Mouse (Mus musculus) heart, postnatal 14 days (tissue): ENCODE measurements around the gene Dpm1. TPM values are rescaled to one million over a fixed set of nuclear protein-coding genes. Genes with fewer than 3 reads are reported as not detected.

Experiments
- DNase-seq, 2 experiments: peaks; one replicate each; pipeline ENCODE4 v3.0.0; 2021 to 2022
- intact Hi-C: fragments of 180-260 bp; cut with DNase I; formaldehyde crosslinking; loops from one replicate; pipeline ENCODE4 v1.15.1; 2025
- total RNA-seq, 2 experiments: library from RNA; stranded (reverse); gene quantifications; 2 replicates each; pipeline ENCODE4 v1.2.3; 2021

Dpm1 gene
- total RNA-seq, 2 experiments from 2014 or later = 66.1 to 73.9 TPM

GRCm38 (mm10) chr2:168230773-168231470, 531 bp upstream of the Dpm1 start:
- intact Hi-C loops = no loop called here
- DNase-seq = peak; percentile 26 to 27

GRCm38 (mm10) chr2:168229116-168230025, 1.0 kb downstream of the Dpm1 start:
- DNase-seq = peak; percentile 42 to 48
- intact Hi-C loops = loop anchor here (2.0 kb wide), 1 partner anchor 21 kb away; no protein-coding TSS in a partner anchor

GRCm38 (mm10) chr2:168223326-168223725, 7.1 kb downstream of the Dpm1 start:
- no peak for DNase-seq
- intact Hi-C loops = no loop called here

DNA sequence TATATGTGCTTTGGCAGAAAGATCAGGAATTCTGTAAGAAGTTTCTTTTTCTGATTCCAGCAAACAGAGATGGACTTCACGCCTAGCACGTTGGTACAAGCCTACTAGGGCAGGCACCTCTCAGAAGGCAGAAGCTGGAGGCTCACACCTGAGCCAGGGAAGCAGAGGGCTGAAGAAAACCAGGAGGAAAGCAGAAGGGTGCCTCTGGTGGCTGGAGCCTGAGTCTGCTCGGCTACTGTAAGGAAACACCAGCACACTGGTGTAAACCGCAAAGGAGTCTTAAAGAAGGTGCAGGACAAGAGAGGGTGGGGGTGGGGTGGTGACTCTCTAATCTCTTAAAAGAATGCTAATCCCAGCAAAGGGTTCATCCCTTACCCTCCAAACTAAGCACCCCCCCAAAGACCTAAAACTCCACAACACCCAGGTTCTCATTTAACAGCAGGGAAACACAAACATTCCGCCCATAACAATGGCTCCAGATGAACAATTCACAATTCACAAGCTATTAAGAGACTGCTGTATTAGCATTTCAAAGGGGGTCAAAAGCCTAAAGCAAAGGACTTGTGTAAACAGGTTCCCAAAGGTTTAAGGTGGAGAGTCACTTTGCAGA, 16.5 kb downstream of the Dpm1 start:
- DNase-seq = no peak
- intact Hi-C loops = no loop called here

DNA sequence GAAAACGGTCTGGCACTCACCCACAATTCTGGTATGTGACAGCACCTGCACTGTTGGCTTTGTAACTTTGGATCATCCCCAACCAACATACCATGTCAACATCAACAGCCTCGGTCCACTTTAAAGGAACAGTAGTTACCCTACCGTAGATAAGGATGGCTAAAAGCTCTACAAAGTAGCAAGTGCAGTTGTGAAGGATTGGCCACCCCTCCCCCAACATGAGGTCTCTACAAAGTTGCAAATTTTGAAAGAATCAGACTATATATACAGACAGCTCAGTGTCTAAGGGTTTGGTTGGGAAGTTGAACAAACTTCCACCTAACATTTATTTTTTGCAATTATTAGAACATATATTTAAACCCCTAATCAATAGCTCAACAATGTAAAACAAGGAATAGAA, 22.5 kb downstream of the Dpm1 start:
- intact Hi-C loops = loop anchor here (2.0 to 5.0 kb wide), 3 partner anchors 21 to 96 kb away; no protein-coding TSS in a partner anchor
- no peak for DNase-seq

GRCm38 (mm10) chr2:168206725-168207644, 23.4 kb downstream of the Dpm1 start, which contains the start of gene Adnp:
TSS of gene Adnp (minus strand) at chr2:168207112.
- intact Hi-C loops = loop anchor here (2.0 to 5.0 kb wide), 2 partner anchors 78 to 95 kb away; no protein-coding TSS in a partner anchor
- peak; percentile 95 to 97 for DNase-seq

GRCm38 (mm10) chr2:168205681-168206631, 24.4 kb downstream of the Dpm1 start:
- peak; percentile 7 to 36 for DNase-seq
- intact Hi-C loops = loop anchor here (2.0 to 5.0 kb wide), 2 partner anchors 77 to 94 kb away; no protein-coding TSS in a partner anchor

DNA sequence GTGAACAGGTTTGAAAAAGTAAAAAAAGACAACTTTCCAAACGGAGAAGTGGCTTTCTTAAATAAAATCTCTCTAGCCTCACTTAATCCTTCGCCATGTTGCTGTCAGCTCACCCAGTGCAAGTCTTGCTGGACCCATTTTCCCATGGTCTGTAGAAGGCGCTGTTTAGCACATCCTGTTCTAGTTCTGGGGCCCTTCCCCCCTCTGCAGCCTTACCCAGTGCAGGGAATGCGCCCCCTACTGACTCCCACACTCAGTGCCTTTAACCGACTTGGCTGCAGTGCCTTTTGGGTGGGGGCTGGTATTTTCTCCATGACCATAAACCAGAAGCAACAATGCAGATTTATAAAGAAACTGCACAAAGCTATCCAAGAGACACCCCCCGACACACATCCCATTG, 25.1 kb downstream of the Dpm1 start:
- peak; percentile 80 to 91 for DNase-seq
- intact Hi-C loops = loop anchor here (5.0 kb wide), 1 partner anchor 93 kb away; no protein-coding TSS in a partner anchor

DNA sequence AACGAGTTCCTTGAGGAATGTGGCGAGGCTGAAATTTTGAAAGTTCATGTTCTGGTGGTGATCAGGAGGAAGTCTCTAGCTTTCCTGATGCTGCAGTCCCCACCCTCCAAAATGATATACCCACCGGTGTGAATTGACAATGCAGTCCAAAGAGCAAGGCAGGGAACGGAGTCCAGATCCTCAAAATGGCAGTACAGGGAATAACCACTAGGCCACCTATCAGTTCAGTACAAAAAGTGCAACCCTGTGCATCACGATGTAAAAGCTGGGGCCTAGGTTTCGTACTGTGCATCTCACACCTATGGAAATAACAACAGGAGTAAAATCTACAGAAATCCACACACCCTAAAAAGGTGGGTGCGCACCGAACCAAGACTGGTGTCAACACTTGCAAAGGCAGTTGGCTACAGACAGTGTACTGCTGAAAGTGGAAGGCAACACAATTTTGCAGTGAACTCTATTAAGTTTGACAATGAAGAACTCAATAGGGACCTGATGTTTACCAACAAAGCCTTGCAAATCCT, 25.9 kb downstream of the Dpm1 start:
- intact Hi-C loops = no loop called here
- DNase-seq = no peak

DNA sequence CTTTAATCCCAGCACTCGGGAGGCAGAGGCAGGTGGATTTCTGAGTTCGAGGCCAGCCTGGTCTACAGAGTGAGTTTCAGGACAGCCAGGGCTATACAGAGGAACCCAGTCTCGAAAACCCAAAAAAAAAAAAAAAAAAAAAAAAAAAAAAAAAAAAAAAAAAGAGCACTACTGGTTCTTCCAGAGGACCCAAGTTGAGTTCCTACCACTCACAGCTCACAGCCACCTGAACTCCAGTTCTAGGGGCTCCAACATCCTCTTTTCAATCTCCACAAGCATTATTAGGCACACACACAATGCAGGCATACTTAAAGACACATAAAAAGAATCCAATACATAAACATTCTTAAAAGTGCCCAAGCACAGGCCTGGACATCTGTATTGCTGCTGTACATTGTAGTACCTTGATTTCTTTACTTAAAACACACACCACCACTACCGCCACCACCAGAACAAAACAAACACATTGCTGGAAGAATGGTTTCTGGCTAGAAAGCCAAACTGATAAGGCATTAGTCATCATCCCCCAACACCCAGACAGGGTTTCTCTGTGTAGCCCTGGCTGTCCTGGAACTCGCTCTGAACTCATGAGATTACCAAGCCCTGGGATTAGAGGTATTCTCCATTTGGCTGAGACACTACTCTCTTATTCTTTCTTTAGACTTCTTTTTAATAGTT, 30.2 kb downstream of the Dpm1 start:
- intact Hi-C loops = no loop called here
- DNase-seq = no peak

DNA sequence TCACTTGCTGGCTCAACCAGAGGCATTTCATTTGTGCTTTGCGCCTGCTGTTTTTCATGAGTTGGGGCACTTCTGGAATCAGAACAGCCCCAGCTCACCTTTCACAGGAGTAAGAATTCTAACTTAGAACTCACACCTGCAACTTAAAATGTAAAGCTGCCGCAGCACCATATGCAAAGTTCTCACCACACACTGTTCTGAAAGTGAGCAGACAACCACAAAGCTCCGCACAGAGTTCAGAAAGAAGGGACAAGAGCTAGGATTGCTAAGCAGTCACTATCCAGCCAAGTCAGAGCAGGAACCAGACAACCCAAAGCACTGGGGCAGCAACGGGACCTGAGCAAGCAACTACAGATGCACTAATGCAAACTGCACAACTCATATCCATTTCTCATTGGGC, 30.9 kb downstream of the Dpm1 start:
- intact Hi-C loops = no loop called here
- DNase-seq = no peak

DNA sequence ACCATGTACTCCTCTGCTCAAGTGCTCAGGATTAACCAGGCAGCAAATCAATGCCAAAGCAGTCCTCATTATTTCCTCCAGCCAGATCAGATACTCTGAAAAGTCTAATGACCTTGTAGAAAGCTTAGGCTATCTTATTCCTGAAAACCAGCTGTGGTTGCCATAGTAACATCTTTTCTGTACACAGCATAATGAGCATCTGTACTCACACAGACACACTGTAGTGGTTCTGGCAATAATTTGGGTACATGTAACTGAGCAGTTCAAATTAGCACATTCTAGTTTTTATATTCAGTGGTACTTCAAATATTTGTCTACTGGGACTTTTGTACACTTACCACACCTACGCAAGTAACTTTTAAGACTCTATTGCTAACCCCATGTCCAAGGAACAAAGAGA, 32.0 kb downstream of the Dpm1 start:
- intact Hi-C loops = no loop called here
- no peak for DNase-seq

DNA sequence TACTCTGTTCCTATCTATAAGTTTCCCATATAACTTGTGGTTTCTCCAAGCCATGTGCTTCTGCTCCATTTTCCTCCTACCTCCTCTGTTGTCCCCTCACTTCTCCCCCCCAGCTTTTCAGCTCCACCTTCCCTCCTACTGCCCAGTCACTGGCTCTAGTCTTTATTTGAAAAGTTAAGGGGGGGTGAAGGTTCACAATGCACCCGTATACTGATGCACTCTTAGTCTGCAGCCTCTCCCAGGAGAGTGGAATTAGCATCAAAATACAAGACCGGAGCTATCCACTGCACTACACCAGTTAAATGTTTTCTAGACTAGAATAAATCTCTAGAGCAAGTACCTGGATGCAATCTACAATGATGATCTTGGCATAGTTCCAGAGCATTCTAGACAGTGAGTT, 34.7 kb downstream of the Dpm1 start:
- intact Hi-C loops = no loop called here
- no peak for DNase-seq

GRCm38 (mm10) chr2:168193685-168194084, 36.7 kb downstream of the Dpm1 start:
- no peak for DNase-seq
- intact Hi-C loops = no loop called here

DNA sequence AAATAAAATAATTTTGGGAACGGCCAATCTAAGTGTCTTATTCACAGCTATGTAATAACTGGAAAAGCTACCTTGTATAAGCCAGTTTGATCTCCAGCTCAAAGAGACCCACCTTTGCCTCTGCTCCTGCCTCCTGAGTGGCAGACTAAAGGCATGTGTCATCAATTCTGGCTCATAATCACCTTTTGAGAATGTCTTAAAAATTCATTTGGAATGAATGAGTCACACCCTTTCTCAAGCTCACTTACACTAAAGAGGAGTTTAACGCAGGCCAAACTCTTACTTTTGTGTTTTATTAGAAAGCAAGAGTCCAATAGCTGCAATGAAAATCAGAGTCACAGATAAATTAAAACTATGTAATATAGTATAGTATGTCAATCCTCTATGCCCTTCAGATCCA, 38.5 kb downstream of the Dpm1 start:
- intact Hi-C loops = no loop called here
- no peak for DNase-seq

DNA sequence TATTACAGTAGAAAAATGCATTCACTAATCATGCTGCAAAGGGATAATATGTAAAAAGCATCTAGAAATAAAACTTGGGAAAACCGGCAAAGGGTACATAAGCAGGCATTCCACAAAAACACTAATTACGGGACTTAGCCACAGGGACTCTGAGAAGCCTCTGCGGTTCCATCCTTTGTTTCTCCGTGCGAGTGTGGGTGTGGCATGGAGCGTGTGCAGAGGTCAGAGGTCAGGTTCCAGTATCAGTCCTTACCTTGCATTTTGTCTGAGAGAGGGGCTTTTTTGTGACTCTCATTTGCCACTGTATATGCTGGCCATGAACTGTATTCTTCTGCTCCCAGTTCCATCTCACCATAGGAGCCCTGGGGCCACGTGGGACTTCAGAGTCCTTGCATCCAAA, 54.4 kb downstream of the Dpm1 start:
- intact Hi-C loops = no loop called here

GRCm38 (mm10) chr2:168170167-168170685, 60.2 kb downstream of the Dpm1 start:
- intact Hi-C loops = no loop called here
- DNase-seq = peak; percentile 57 to 69

More for the DNA sequence above, 54.4 kb downstream of the Dpm1 start:
- DNase-seq = no peak

GRCm38 (mm10) chr2:168169800-168170113, 60.6 kb downstream of the Dpm1 start:
- intact Hi-C loops = no loop called here
- DNase-seq = no peak
